Mouse (Mus musculus) limb, embryonic 11.5 days (tissue): Measurements from ENCODE around the gene Cd86. TPM values are rescaled to one million over a fixed set of nuclear protein-coding genes. Genes with fewer than 3 reads are reported as not detected.

ENCODE experiments used
- ATAC-seq: fragments of 200-750 bp; cut with Nextera tagmentation; 2 replicates; pipeline ENCODE4 v1.8.0; 2017; ENCODE audit warnings: low read depth; ENCODE audit not compliant: insufficient number of reproducible peaks, low FRiP score, low TSS enrichment
- DNase-seq: peaks from one replicate; pipeline ENCODE4 v3.0.0-alpha.2; 2015; ENCODE audit warnings: low spot score
- H3K27ac ChIP-seq: fragments of 300-500 bp; sonication (generic); replicated peaks from 2 replicates; pipeline ENCODE4 v1.5.1; 2014; ENCODE audit warnings: low read depth, mild to moderate bottlenecking, low read length
- H3K27me3 ChIP-seq: fragments of 300-500 bp; sonication (generic); 2 replicates; pipeline ENCODE4 v1.6.1; 2014; ENCODE audit warnings: mild to moderate bottlenecking, low read length, mixed read lengths; ENCODE audit not compliant: control insufficient read depth, insufficient read depth
- H3K36me3 ChIP-seq: fragments of 300-500 bp; sonication (generic); 2 replicates; pipeline ENCODE4 v1.6.1; 2014; ENCODE audit warnings: mild to moderate bottlenecking, low read length, moderate library complexity, mixed read lengths; ENCODE audit not compliant: control insufficient read depth, insufficient read depth
- H3K4me1 ChIP-seq: fragments of 300-500 bp; sonication (generic); 2 replicates; pipeline ENCODE4 v1.6.1; 2014; ENCODE audit warnings: low read length, mixed read lengths; ENCODE audit not compliant: control insufficient read depth, insufficient read depth
- H3K4me2 ChIP-seq: fragments of 300-500 bp; sonication (generic); 2 replicates; pipeline ENCODE4 v1.6.1; 2014; ENCODE audit warnings: low read depth, mild to moderate bottlenecking, moderate library complexity; ENCODE audit not compliant: severe bottlenecking
- H3K4me3 ChIP-seq: fragments of 300-500 bp; sonication (generic); 2 replicates; pipeline ENCODE4 v1.5.1; 2014; ENCODE audit warnings: low read depth, low read length
- H3K9ac ChIP-seq: fragments of 300-500 bp; sonication (generic); 2 replicates; pipeline ENCODE4 v1.6.1; 2014; ENCODE audit warnings: mild to moderate bottlenecking, low read length
- H3K9me3 ChIP-seq: fragments of 300-500 bp; sonication (generic); 2 replicates; pipeline ENCODE4 v1.6.1; 2016; ENCODE audit warnings: low read length; ENCODE audit not compliant: control insufficient read depth
- WGBS: fragments of 180-500 bp; shearing (Covaris S2); extraction: QIAGEN DNeasy Blood & Tissue Kit; methylation state at CpG from one replicate; pipeline ENCODE4 v1.1.7; 2014; 5-methylcytosine and 5-hydroxymethylcytosine counted together
- polyA plus RNA-seq: library from polyadenylated mRNA; unstranded; fragments of >200 nt; fragmentation: Nextera tagmentation; extraction: Ambion mirVana; gene quantifications from 2 replicates; pipeline ENCODE4 v1.2.1, GENCODE M21; 2014

Cd86 gene
- polyA plus RNA-seq, 1 experiment from 2014 or later, result 0.80 TPM

DNA sequence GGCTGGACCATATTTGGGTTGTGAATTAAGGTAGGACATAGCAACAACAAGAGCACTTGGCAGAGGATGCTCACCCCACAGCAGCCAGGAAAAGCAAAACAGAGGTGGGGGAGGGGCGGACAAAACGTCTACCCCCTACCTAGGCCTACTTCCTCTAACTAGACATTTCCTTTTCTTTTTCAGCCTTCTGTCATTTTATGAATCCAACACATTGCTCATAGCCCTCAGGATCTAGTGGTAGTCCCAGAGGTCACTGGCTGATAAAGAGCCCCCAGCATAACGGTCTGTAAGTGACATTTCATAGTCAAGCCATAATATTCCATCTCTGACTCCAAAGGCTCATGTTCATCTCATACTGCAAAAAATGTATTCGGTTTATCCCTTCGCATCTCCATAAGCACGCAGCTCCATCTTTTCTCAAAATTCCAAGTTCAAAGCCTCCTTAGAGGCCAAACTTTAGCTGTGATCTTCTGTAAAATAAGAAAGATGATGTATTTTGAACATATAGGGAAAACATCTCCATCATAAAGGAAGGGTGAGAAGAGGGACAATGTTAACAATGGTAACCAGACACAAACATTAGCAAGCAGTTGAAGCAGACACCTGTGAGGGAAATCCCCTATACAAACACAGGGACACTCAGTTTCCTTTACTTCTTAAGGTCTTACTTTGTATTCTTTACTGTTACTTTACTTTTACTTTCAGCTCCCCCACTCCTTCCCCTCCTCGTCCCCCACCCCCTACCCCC lies 8.8 kb upstream of the Cd86 start:
- Histone ChIP-seq H3K4me1 (no peaks in the 10 kb centered on the region), H3K27ac (no peak overlapping the region), H3K4me2 (no peak overlapping the region), H3K4me3 (no peak overlapping the region), H3K9ac (no peak overlapping the region), H3K36me3 (no peaks in the 10 kb centered on the region), H3K27me3 (no peaks in the 10 kb centered on the region), H3K9me3 (no peaks in the 10 kb centered on the region)
- no peak for DNase-seq
- ATAC-seq, result no peak
- WGBS, result 71% methylated on average over 7 of the region's 7 CpGs

DNA sequence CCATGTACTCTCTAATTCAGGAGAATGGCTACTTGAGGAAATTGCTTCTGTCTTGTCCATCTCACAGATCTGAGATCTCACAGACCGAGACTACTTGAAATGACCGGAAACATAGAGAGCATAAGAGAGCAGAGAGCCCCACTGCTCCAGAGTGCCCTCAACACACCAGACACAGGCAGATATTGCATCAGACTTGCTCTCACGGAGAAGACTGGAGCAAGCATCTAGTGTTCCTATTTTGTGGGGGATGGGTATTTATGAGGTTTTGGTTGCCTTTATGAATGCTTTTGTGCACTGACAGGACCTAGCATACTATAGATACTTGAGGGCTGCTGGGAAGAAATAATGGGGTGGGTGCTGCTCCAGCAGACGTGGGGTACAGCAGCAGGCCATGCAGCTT lies 7.3 kb upstream of the Cd86 start:
- Histone ChIP-seq H3K36me3 (no peaks in the 10 kb centered on the region), H3K27me3 (no peaks in the 10 kb centered on the region), H3K9me3 (no peaks in the 10 kb centered on the region), H3K27ac (no peak overlapping the region), H3K9ac (no peak overlapping the region), H3K4me1 (no peaks in the 10 kb centered on the region), H3K4me3 (no peak overlapping the region), H3K4me2 (no peak overlapping the region)
- 82% methylated on average over 4 of the region's 4 CpGs for WGBS
- no peak for DNase-seq
- ATAC-seq, result no peak

GRCm38 (mm10) chr16:36670590-36670989 lies 4.7 kb upstream of the Cd86 start:
- H3K4me2 ChIP-seq, result no peak overlapping the region
- no peak for ATAC-seq
- no peaks in the 10 kb centered on the region for H3K9me3 ChIP-seq
- 80% methylated on average over 3 of the region's 3 CpGs for WGBS
- no peak overlapping the region for H3K27ac ChIP-seq
- no peaks in the 10 kb centered on the region for H3K27me3 ChIP-seq
- no peaks in the 10 kb centered on the region for H3K4me1 ChIP-seq
- H3K9ac ChIP-seq, result no peak overlapping the region
- DNase-seq, result no peak
- H3K4me3 ChIP-seq, result no peak overlapping the region
- no peaks in the 10 kb centered on the region for H3K36me3 ChIP-seq

- Histone ChIP-seq H3K36me3 (no peaks in the 10 kb centered on the region), H3K27me3 (no peaks in the 10 kb centered on the region), H3K4me1 (no peaks in the 10 kb centered on the region), H3K27ac (no peak overlapping the region), H3K4me3 (no peak overlapping the region), H3K9ac (no peak overlapping the region), H3K9me3 (no peaks in the 10 kb centered on the region), H3K4me2 (no peak overlapping the region)
- no peak for DNase-seq
- no peak for ATAC-seq
- 93% methylated on average over 10 of the region's 10 CpGs for WGBS
Measured at GRCm38 (mm10) chr16:36666448-36667017, 652 bp upstream of the Cd86 start.

DNA sequence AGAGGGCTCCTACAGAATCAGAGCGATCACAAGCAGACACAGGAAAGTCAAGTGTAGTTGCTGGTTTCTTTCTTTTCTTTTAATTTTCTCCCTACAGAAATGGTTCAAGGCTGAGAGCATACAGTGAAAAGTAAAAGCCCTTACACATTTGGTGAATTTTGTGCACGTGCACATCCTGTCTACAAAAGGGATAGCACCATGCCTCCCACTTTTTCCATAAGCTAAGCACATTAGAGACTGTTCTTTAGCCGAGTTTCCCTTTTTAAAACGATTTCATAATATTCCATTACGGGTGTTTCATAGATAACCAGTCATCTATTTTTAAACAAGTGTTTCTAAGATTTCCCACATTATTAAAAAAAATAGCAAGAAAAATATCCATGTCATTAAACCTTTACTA lies 2.4 kb downstream of the Cd86 start:
- Histone ChIP-seq H3K9ac (no peak overlapping the region), H3K27me3 (no peaks in the 10 kb centered on the region), H3K4me3 (no peak overlapping the region), H3K36me3 (no peaks in the 10 kb centered on the region), H3K9me3 (no peaks in the 10 kb centered on the region), H3K4me1 (no peaks in the 10 kb centered on the region), H3K4me2 (no peak overlapping the region), H3K27ac (no peak overlapping the region)
- DNase-seq, result no peak
- WGBS, result 90% methylated on average over 5 of the region's 5 CpGs
- no peak for ATAC-seq

- ATAC-seq, result no peak
- Histone ChIP-seq H3K27ac (no peak overlapping the region), H3K9me3 (no peaks in the 10 kb centered on the region)
Measured at GRCm38 (mm10) chr16:36661330-36661729, 4.6 kb downstream of the Cd86 start.

GRCm38 (mm10) chr16:36655910-36656309 lies 10.0 kb downstream of the Cd86 start:
- Histone ChIP-seq H3K27me3 (no peaks in the 10 kb centered on the region), H3K9me3 (no peaks in the 10 kb centered on the region), H3K36me3 (no peaks in the 10 kb centered on the region), H3K4me3 (no peak overlapping the region), H3K4me2 (no peak overlapping the region), H3K27ac (no peak overlapping the region), H3K4me1 (no peaks in the 10 kb centered on the region), H3K9ac (no peak overlapping the region)
- DNase-seq (no peak), ATAC-seq (no peak)
- WGBS, result 88% methylated on average over 4 of the region's 4 CpGs

More at GRCm38 (mm10) chr16:36661330-36661729, 4.6 kb downstream of the Cd86 start:
- Histone ChIP-seq H3K4me2 (no peak overlapping the region), H3K4me1 (no peaks in the 10 kb centered on the region), H3K27me3 (no peaks in the 10 kb centered on the region), H3K4me3 (no peak overlapping the region), H3K9ac (no peak overlapping the region), H3K36me3 (no peaks in the 10 kb centered on the region)
- DNase-seq, result no peak
- 86% methylated on average over 10 of the region's 10 CpGs for WGBS

GRCm38 (mm10) chr16:36655199-36655598 lies 10.7 kb downstream of the Cd86 start:
- 100% methylated on average over 1 of the region's 1 CpGs for WGBS
- Histone ChIP-seq H3K4me1 (no peaks in the 10 kb centered on the region), H3K9me3 (no peaks in the 10 kb centered on the region), H3K36me3 (no peaks in the 10 kb centered on the region), H3K9ac (no peak overlapping the region), H3K27me3 (no peaks in the 10 kb centered on the region), H3K27ac (no peak overlapping the region), H3K4me2 (no peak overlapping the region), H3K4me3 (no peak overlapping the region)
- no peak for DNase-seq
- no peak for ATAC-seq
